Mouse (Mus musculus): ENCODE data around the gene Rnf212. TPM values are rescaled to one million over a fixed set of nuclear protein-coding genes. Genes with fewer than 3 reads are reported as not detected.

Gene Rnf212
- polyA plus RNA-seq, 1 experiment = not detected

DNA sequence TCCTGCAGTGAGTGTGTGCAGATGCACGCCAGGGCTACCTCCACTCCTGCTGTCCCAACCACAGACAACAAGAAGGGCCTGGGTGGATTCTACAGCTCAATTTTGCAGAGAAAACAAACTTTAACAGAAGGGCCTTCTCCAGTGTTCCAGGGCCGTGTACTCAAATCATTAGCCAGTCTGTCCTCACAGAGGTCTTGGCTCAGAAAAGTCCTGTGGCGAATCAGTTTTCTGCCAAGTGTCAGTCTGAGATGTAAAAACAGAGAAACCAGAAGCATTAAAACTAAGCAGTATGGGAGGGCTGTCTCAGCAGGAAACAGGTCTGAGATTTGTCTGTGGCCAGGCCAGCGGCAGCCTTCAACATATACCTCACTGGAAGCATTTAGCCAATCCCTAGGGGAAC lies 56.7 kb downstream of the Rnf212 start:
- Histone ChIP-seq H3K4me3 (ENCODE audit: insufficient read depth, poor library complexity, severe bottlenecking) (no peak overlapping the region), H3K36me3 (ENCODE audit: control insufficient read depth, insufficient read depth) (no peaks in the 10 kb centered on the region), H3ac (ENCODE audit: control insufficient read depth, insufficient read length, low read depth) (no peak overlapping the region), H3K27me3 (ENCODE audit: control insufficient read depth, insufficient read depth, insufficient read length) (no peaks in the 10 kb centered on the region), H3K79me2 (ENCODE audit: control insufficient read depth, insufficient read depth) (no peaks in the 10 kb centered on the region), H3K79me3 (ENCODE audit: low read depth) (no peaks in the 10 kb centered on the region)
- TF ChIP-seq MYOG (IDR thresholded peaks at IDR 0.05; ENCODE audit: control insufficient read depth, extremely low read depth, insufficient read length) (no peak), MYOD1 (IDR thresholded peaks at IDR 0.05; ENCODE audit: control insufficient read depth, insufficient read length, low read depth) (no peak), MAX (IDR thresholded peaks at IDR 0.05) (no peak), USF1 (IDR thresholded peaks at IDR 0.05; ENCODE audit: low read depth) (no peak), CTCF (IDR thresholded peaks at IDR 0.05; ENCODE audit: control insufficient read depth, insufficient read depth, insufficient read length) (no peak)

DNA sequence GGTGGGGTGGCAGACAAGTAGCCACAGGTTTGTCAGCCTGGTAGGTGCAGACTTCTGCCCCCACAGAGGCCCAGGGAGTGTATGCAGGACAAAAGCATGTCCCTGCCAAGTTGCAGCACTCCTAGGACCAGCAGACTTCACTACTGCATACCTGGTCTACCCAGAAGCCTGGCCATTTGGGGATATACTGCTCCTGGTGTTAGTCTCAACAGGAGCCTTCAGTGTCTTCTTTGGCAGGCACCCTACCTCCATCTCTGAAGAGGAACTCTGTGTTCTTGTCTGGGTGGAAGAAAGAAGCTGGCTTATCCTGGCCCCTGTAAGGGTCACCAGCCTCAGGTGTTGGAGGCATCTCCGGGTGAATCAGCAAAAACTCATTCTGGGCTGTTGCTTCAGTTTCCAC lies 58.8 kb downstream of the Rnf212 start:
- Histone ChIP-seq H3K79me3 (ENCODE audit: low read depth) (no peaks in the 10 kb centered on the region), H3K79me2 (ENCODE audit: control insufficient read depth, insufficient read depth) (no peaks in the 10 kb centered on the region), H3K36me3 (ENCODE audit: control insufficient read depth, insufficient read depth) (no peaks in the 10 kb centered on the region), H3K27me3 (ENCODE audit: control insufficient read depth, insufficient read depth, insufficient read length) (no peaks in the 10 kb centered on the region), H3ac (ENCODE audit: control insufficient read depth, insufficient read length, low read depth) (no peak overlapping the region), H3K4me3 (ENCODE audit: insufficient read depth, poor library complexity, severe bottlenecking) (no peak overlapping the region)
- no peak for TF ChIP-seq CEBPB (IDR thresholded peaks at IDR 0.05; ENCODE audit: low read depth)
- TF ChIP-seq MYOG (IDR thresholded peaks at IDR 0.05; ENCODE audit: control insufficient read depth, extremely low read depth, insufficient read length) = no peak

DNA sequence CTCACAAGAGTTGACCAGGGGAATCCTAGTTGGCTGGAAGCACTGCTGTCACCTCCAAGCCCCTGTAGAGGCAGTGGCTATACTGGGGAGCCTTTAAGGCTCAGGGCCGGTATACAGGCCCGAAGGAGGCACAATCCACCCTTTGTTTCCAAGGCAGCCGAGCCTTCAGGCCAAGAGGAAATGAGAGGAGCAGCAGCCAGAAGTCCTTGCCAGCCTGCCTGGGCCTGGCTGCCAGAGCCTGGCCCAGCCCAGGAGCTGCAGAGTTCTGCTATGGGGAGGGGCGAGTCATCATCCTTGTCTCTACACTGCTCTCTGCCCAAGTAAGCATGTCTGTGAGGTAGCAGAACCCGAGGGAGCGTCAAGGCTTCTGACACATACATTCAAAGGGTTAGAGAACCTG lies 60.6 kb downstream of the Rnf212 start:
- H3K36me3 ChIP-seq (ENCODE audit: control insufficient read depth, insufficient read depth) = no peaks in the 10 kb centered on the region
- TF ChIP-seq CEBPB (IDR thresholded peaks at IDR 0.05; ENCODE audit: low read depth) (no peak), CTCF (IDR thresholded peaks at IDR 0.05; ENCODE audit: control insufficient read depth, insufficient read depth, insufficient read length) (no peak), USF1 (IDR thresholded peaks at IDR 0.05; ENCODE audit: low read depth) (no peak), FOSL1 (IDR thresholded peaks at IDR 0.05; ENCODE audit: insufficient read depth, low read length, poor library complexity, severe bottlenecking) (no peak), MAX (IDR thresholded peaks at IDR 0.05) (no peak), MYOD1 (IDR thresholded peaks at IDR 0.05; ENCODE audit: control insufficient read depth, insufficient read length, low read depth) (no peak), MYOG (IDR thresholded peaks at IDR 0.05; ENCODE audit: control insufficient read depth, extremely low read depth, insufficient read length) (no peak)
- H3K4me3 ChIP-seq (ENCODE audit: insufficient read depth, poor library complexity, severe bottlenecking) = no peak overlapping the region
- no peaks in the 10 kb centered on the region for H3K79me2 ChIP-seq (ENCODE audit: control insufficient read depth, insufficient read depth)
- H3ac ChIP-seq (ENCODE audit: control insufficient read depth, insufficient read length, low read depth) = no peak overlapping the region
- H3K79me3 ChIP-seq (ENCODE audit: low read depth) = no peaks in the 10 kb centered on the region
- no peaks in the 10 kb centered on the region for H3K27me3 ChIP-seq (ENCODE audit: control insufficient read depth, insufficient read depth, insufficient read length)

DNA sequence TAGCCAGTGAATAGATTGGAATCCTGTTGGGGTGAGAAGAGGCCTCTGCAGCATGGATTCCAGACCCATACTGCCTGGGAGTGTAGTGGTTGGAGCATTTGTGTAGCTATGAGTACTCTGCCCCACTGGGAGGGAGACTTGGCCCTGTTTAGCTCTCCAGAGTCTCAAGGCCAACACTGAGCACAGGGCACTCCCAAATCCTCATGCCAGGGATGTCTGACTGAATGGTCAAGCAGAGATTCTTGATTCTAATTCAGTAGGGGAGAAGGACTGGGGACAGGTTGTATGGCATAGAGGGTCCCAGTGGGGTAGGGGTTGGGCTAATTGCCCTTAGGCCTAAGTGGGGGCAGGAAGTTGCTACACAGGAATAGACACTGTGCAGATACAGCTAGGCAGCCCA lies 61.1 kb downstream of the Rnf212 start:
- TF ChIP-seq CTCF (IDR thresholded peaks at IDR 0.05; ENCODE audit: control insufficient read depth, insufficient read depth, insufficient read length) = no peak
- no peak for TF ChIP-seq MAX (IDR thresholded peaks at IDR 0.05)
- TF ChIP-seq USF1 (IDR thresholded peaks at IDR 0.05; ENCODE audit: low read depth) = no peak
- no peak for TF ChIP-seq CEBPB (IDR thresholded peaks at IDR 0.05; ENCODE audit: low read depth)
- no peak for TF ChIP-seq FOSL1 (IDR thresholded peaks at IDR 0.05; ENCODE audit: insufficient read depth, low read length, poor library complexity, severe bottlenecking)
- no peak for TF ChIP-seq MYOD1 (IDR thresholded peaks at IDR 0.05; ENCODE audit: control insufficient read depth, insufficient read length, low read depth)
- no peak for TF ChIP-seq MYOG (IDR thresholded peaks at IDR 0.05; ENCODE audit: control insufficient read depth, extremely low read depth, insufficient read length)
- H3ac ChIP-seq (ENCODE audit: control insufficient read depth, insufficient read length, low read depth) = no peak overlapping the region
- no peak overlapping the region for H3K4me3 ChIP-seq (ENCODE audit: insufficient read depth, poor library complexity, severe bottlenecking)
- no peaks in the 10 kb centered on the region for H3K27me3 ChIP-seq (ENCODE audit: control insufficient read depth, insufficient read depth, insufficient read length)
- H3K79me3 ChIP-seq (ENCODE audit: low read depth) = no peaks in the 10 kb centered on the region
- H3K79me2 ChIP-seq (ENCODE audit: control insufficient read depth, insufficient read depth) = no peaks in the 10 kb centered on the region
- no peaks in the 10 kb centered on the region for H3K36me3 ChIP-seq (ENCODE audit: control insufficient read depth, insufficient read depth)

DNA sequence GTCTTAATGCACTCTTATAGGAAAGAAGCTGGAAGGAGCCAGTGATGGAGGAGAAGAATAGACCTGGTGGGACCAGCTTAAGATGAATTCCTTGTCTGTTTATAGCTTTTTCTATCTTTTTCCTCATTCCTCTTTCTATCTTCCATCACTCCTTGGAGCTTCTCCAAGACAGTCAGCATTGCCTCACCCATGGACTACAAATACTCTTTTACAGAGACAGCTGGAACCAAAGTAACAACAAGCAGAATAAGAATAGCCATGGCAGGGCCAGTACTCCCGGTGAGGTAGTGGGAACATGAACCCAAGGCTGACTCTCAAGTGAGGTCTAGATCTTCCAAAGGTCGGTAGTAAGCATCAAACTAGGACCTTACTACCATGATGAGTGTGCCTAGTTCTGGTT lies 61.7 kb downstream of the Rnf212 start:
- no peaks in the 10 kb centered on the region for H3K36me3 ChIP-seq (ENCODE audit: control insufficient read depth, insufficient read depth)
- H3K4me3 ChIP-seq (ENCODE audit: insufficient read depth, poor library complexity, severe bottlenecking) = no peak overlapping the region
- no peak overlapping the region for H3ac ChIP-seq (ENCODE audit: control insufficient read depth, insufficient read length, low read depth)
- H3K27me3 ChIP-seq (ENCODE audit: control insufficient read depth, insufficient read depth, insufficient read length) = no peaks in the 10 kb centered on the region
- H3K79me3 ChIP-seq (ENCODE audit: low read depth) = no peaks in the 10 kb centered on the region
- H3K79me2 ChIP-seq (ENCODE audit: control insufficient read depth, insufficient read depth) = no peaks in the 10 kb centered on the region
- TF ChIP-seq CTCF (IDR thresholded peaks at IDR 0.05; ENCODE audit: control insufficient read depth, insufficient read depth, insufficient read length) = no peak
- no peak for TF ChIP-seq FOSL1 (IDR thresholded peaks at IDR 0.05; ENCODE audit: insufficient read depth, low read length, poor library complexity, severe bottlenecking)
- TF ChIP-seq CEBPB (IDR thresholded peaks at IDR 0.05; ENCODE audit: low read depth) = no peak
- TF ChIP-seq MYOD1 (IDR thresholded peaks at IDR 0.05; ENCODE audit: control insufficient read depth, insufficient read length, low read depth) = no peak
- TF ChIP-seq MYOG (IDR thresholded peaks at IDR 0.05; ENCODE audit: control insufficient read depth, extremely low read depth, insufficient read length) = no peak

DNA sequence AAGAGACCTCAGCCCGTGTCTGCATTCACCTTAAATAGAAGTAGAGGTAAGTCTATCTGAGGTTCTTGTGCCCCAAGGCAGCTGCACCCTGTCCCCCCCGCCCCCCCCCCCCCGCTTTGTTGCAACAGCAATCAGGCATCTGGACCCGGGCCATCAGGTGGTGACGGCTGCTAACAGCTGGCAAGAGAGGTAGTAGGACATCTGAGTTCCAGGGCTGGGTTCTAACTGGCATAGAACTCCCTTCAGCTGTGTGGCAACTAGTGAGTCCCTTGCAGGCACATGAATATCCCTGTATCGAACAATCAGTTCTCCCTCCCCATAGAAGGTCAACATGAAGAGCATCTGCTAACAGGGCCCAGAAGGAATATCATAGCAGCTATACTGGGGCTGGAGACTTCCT lies 62.8 kb downstream of the Rnf212 start:
- Histone ChIP-seq H3K27me3 (ENCODE audit: control insufficient read depth, insufficient read depth, insufficient read length) (no peaks in the 10 kb centered on the region), H3ac (ENCODE audit: control insufficient read depth, insufficient read length, low read depth) (no peak overlapping the region)
- no peak for TF ChIP-seq CEBPB (IDR thresholded peaks at IDR 0.05; ENCODE audit: low read depth)
- TF ChIP-seq USF1 (IDR thresholded peaks at IDR 0.05; ENCODE audit: low read depth) = no peak
- TF ChIP-seq FOSL1 (IDR thresholded peaks at IDR 0.05; ENCODE audit: insufficient read depth, low read length, poor library complexity, severe bottlenecking) = no peak
- no peak for TF ChIP-seq MYOD1 (IDR thresholded peaks at IDR 0.05; ENCODE audit: control insufficient read depth, insufficient read length, low read depth)
- no peak for TF ChIP-seq CTCF (IDR thresholded peaks at IDR 0.05; ENCODE audit: control insufficient read depth, insufficient read depth, insufficient read length)
- no peak for TF ChIP-seq MYOG (IDR thresholded peaks at IDR 0.05; ENCODE audit: control insufficient read depth, extremely low read depth, insufficient read length)
- TF ChIP-seq MAX (IDR thresholded peaks at IDR 0.05) = no peak

More for the DNA sequence above, 62.8 kb downstream of the Rnf212 start:
- H3K79me2 ChIP-seq (ENCODE audit: control insufficient read depth, insufficient read depth) = no peaks in the 10 kb centered on the region
- H3K36me3 ChIP-seq (ENCODE audit: control insufficient read depth, insufficient read depth) = no peaks in the 10 kb centered on the region
- H3K4me3 ChIP-seq (ENCODE audit: insufficient read depth, poor library complexity, severe bottlenecking) = no peak overlapping the region
- H3K79me3 ChIP-seq (ENCODE audit: low read depth) = no peaks in the 10 kb centered on the region

Data from C2C12 (cell line).